Mouse (Mus musculus) urinary bladder, adult 18-20 months (tissue): Measurements from ENCODE around the gene Ckm.

Source experiments
- DNase-seq, 2 experiments: peaks; one replicate each; pipeline ENCODE4 v3.0.0; 2022; ENCODE audit warnings: low spot score in 2 of 2, mixed read lengths in 2 of 2

Ckm gene

GRCm38 (mm10) chr7:19404476-19404875, at the start of gene Ckm:
Ckm (plus strand) TSS chr7:19404776.
- DNase-seq: no peak

GRCm38 (mm10) chr7:19354991-19355390, 49.6 kb upstream of the Ckm start:
- no peak for DNase-seq

- no peak for DNase-seq
Measured at GRCm38 (mm10) chr7:19356311-19356710, 48.3 kb upstream of the Ckm start.

GRCm38 (mm10) chr7:19357381-19358375, 46.9 kb upstream of the Ckm start:
- DNase-seq: no peak

- DNase-seq: no peak
Measured at GRCm38 (mm10) chr7:19358634-19359033, 45.9 kb upstream of the Ckm start.

GRCm38 (mm10) chr7:19359299-19359891, 45.2 kb upstream of the Ckm start, which contains the start of the genes Cd3eap and Ppp1r13l:
Cd3eap (minus strand) TSS chr7:19359483.
Ppp1r13l (plus strand) TSS chr7:19359749.
- DNase-seq: peak; percentile 79 to 83

GRCm38 (mm10) chr7:19359892-19360641, 44.5 kb upstream of the Ckm start:
- peak; percentile 83 to 87 for DNase-seq

- peak; percentile 84 to 92 for DNase-seq
Measured at GRCm38 (mm10) chr7:19360944-19361343, 43.6 kb upstream of the Ckm start.

GRCm38 (mm10) chr7:19361720-19362119, 42.9 kb upstream of the Ckm start:
- peak; percentile 80 to 89 for DNase-seq

GRCm38 (mm10) chr7:19362276-19362675, 42.3 kb upstream of the Ckm start:
- DNase-seq: no peak

GRCm38 (mm10) chr7:19363881-19364280, 40.7 kb upstream of the Ckm start:
- peak; percentile 80 to 83 for DNase-seq

GRCm38 (mm10) chr7:19365376-19365775, 39.2 kb upstream of the Ckm start:
- peak; percentile 70 to 83 for DNase-seq

- DNase-seq: no peak
Measured at GRCm38 (mm10) chr7:19368380-19368779, 36.2 kb upstream of the Ckm start.

GRCm38 (mm10) chr7:19369823-19370425, 34.7 kb upstream of the Ckm start:
- DNase-seq: peak in 1 of 2 experiments; percentile 21

GRCm38 (mm10) chr7:19373367-19373766, 31.2 kb upstream of the Ckm start:
- no peak for DNase-seq

- DNase-seq: no peak
Measured at GRCm38 (mm10) chr7:19375368-19375767, 29.2 kb upstream of the Ckm start.

- DNase-seq: no peak
Measured at GRCm38 (mm10) chr7:19376019-19376418, 28.6 kb upstream of the Ckm start.

- DNase-seq: no peak
Measured at GRCm38 (mm10) chr7:19378049-19378448, 26.5 kb upstream of the Ckm start.

- DNase-seq: peak; percentile 97 to 99
Measured at GRCm38 (mm10) chr7:19381377-19382165, 23.0 kb upstream of the Ckm start, which contains the start of gene Ercc2. Ercc2 (plus strand) TSS chr7:19382010.

- DNase-seq: no peak
Measured at GRCm38 (mm10) chr7:19382166-19382541, 22.4 kb upstream of the Ckm start.

- DNase-seq: no peak
Measured at GRCm38 (mm10) chr7:19383708-19384107, 20.9 kb upstream of the Ckm start.
